Mouse (Mus musculus) frontal cortex, adult (tissue): Measurements from ENCODE around the gene Zgrf1.

ENCODE experiments used
- ATAC-seq: cut with Nextera tagmentation; 2 replicates; pipeline ENCODE4 v1.9.2; 2017; ENCODE audit warnings: mild to moderate bottlenecking, moderate library complexity, mixed read lengths; ENCODE audit not compliant: low TSS enrichment

Gene Zgrf1

GRCm38 (mm10) chr3:127552973-127553719 lies at the start of gene Zgrf1, which contains the start of gene Larp7:
Gene Zgrf1, plus strand, starts transcription at chr3:127553489.
Gene Larp7, minus strand, starts transcription at chr3:127553349.
- ATAC-seq: peak; percentile 98

- ATAC-seq: no peak
Measured at GRCm38 (mm10) chr3:127507878-127508783, 45.2 kb upstream of the Zgrf1 start.

GRCm38 (mm10) chr3:127511786-127512746 lies 41.2 kb upstream of the Zgrf1 start:
- ATAC-seq: peak; percentile 96

GRCm38 (mm10) chr3:127512794-127513335 lies 40.4 kb upstream of the Zgrf1 start:
- no peak for ATAC-seq

GRCm38 (mm10) chr3:127513699-127514098 lies 39.6 kb upstream of the Zgrf1 start:
- no peak for ATAC-seq

GRCm38 (mm10) chr3:127515251-127515650 lies 38.0 kb upstream of the Zgrf1 start:
- no peak for ATAC-seq

GRCm38 (mm10) chr3:127520300-127520699 lies 33.0 kb upstream of the Zgrf1 start:
- no peak for ATAC-seq

- no peak for ATAC-seq
Measured at GRCm38 (mm10) chr3:127521156-127521555, 32.1 kb upstream of the Zgrf1 start.

- peak; percentile 70 for ATAC-seq
Measured at GRCm38 (mm10) chr3:127525188-127525819, 28.0 kb upstream of the Zgrf1 start.

- no peak for ATAC-seq
Measured at GRCm38 (mm10) chr3:127527465-127528034, 25.7 kb upstream of the Zgrf1 start.

GRCm38 (mm10) chr3:127529210-127529609 lies 24.1 kb upstream of the Zgrf1 start:
- ATAC-seq: no peak

- ATAC-seq: no peak
Measured at GRCm38 (mm10) chr3:127529824-127530223, 23.5 kb upstream of the Zgrf1 start.

- ATAC-seq: no peak
Measured at GRCm38 (mm10) chr3:127530293-127530692, 23.0 kb upstream of the Zgrf1 start.

GRCm38 (mm10) chr3:127539193-127539592 lies 14.1 kb upstream of the Zgrf1 start:
- no peak for ATAC-seq

- ATAC-seq: no peak
Measured at GRCm38 (mm10) chr3:127543976-127544375, 9.3 kb upstream of the Zgrf1 start.

- ATAC-seq: no peak
Measured at GRCm38 (mm10) chr3:127544610-127545121, 8.6 kb upstream of the Zgrf1 start.

GRCm38 (mm10) chr3:127547882-127548281 lies 5.4 kb upstream of the Zgrf1 start:
- ATAC-seq: no peak

GRCm38 (mm10) chr3:127552434-127552972 lies 786 bp upstream of the Zgrf1 start:
- no peak; the same call in 1 of the 2 replicates for ATAC-seq

- no peak for ATAC-seq
Measured at GRCm38 (mm10) chr3:127553720-127554043, 393 bp downstream of the Zgrf1 start.

GRCm38 (mm10) chr3:127554723-127555122 lies 1.4 kb downstream of the Zgrf1 start:
- ATAC-seq: no peak
